Mouse (Mus musculus) T-helper 17 cell (primary cell): ENCODE measurements around the gene Acap3.

Source experiments
- in situ Hi-C, 2 experiments: fragments of 300-600 bp; cut with MboI, MseI; formaldehyde crosslinking; loops; 1 replicate in 1 of 2; 2 replicates in 1 of 2; pipeline ENCODE4 v1.15.1; 2025; ENCODE audit warnings: high pct_unique_total_duplicates in 2 of 2

Acap3 gene

GRCm38 (mm10) chr4:155886330-155886729, 5.3 kb upstream of the Acap3 start:
- in situ Hi-C loops = no loop called here

- in situ Hi-C loops = no loop called here
Measured at GRCm38 (mm10) chr4:155887674-155888073, 3.9 kb upstream of the Acap3 start.

- in situ Hi-C loops = no loop called here
Measured at GRCm38 (mm10) chr4:155888181-155888580, 3.4 kb upstream of the Acap3 start.

- in situ Hi-C loops = no loop called here
Measured at GRCm38 (mm10) chr4:155889316-155889715, 2.3 kb upstream of the Acap3 start.

GRCm38 (mm10) chr4:155891011-155891471, 581 bp upstream of the Acap3 start:
- in situ Hi-C loops = loop anchor here in 1 of 2 experiments (5.0 kb wide), 1 partner anchor 51 kb away; the partner anchor contains the start of gene Ube2j2

- in situ Hi-C loops = loop anchor here in 1 of 2 experiments (5.0 kb wide), 1 partner anchor 50 kb away; the partner anchor contains the start of gene Ube2j2
Measured at GRCm38 (mm10) chr4:155892017-155892416, 395 bp downstream of the Acap3 start.

GRCm38 (mm10) chr4:155892438-155893211, 1.0 kb downstream of the Acap3 start:
- in situ Hi-C loops = loop anchor here in 1 of 2 experiments (5.0 kb wide), 1 partner anchor 50 kb away; the partner anchor contains the start of gene Ube2j2

- in situ Hi-C loops = loop anchor here in 1 of 2 experiments (5.0 kb wide), 1 partner anchor 49 kb away; the partner anchor contains the start of gene Ube2j2
Measured at GRCm38 (mm10) chr4:155893212-155893690, 1.6 kb downstream of the Acap3 start.

- in situ Hi-C loops = loop anchor here in 1 of 2 experiments (5.0 kb wide), 1 partner anchor 48 kb away; the partner anchor contains the start of gene Ube2j2
Measured at GRCm38 (mm10) chr4:155894311-155894881, 2.8 kb downstream of the Acap3 start.

GRCm38 (mm10) chr4:155895216-155895615, 3.6 kb downstream of the Acap3 start:
- in situ Hi-C loops = no loop called here

GRCm38 (mm10) chr4:155895826-155896225, 4.2 kb downstream of the Acap3 start:
- in situ Hi-C loops = no loop called here

- in situ Hi-C loops = no loop called here
Measured at GRCm38 (mm10) chr4:155896461-155896860, 4.8 kb downstream of the Acap3 start.

- in situ Hi-C loops = no loop called here
Measured at GRCm38 (mm10) chr4:155898318-155898717, 6.7 kb downstream of the Acap3 start.

GRCm38 (mm10) chr4:155899355-155899754, 7.7 kb downstream of the Acap3 start:
- in situ Hi-C loops = no loop called here

GRCm38 (mm10) chr4:155901205-155901604, 9.6 kb downstream of the Acap3 start:
- in situ Hi-C loops = no loop called here

GRCm38 (mm10) chr4:155903246-155903645, 11.6 kb downstream of the Acap3 start:
- in situ Hi-C loops = no loop called here

- in situ Hi-C loops = loop anchor here in 1 of 2 experiments (5.0 kb wide), 1 partner anchor 68 kb away; no protein-coding TSS in a partner anchor
Measured at GRCm38 (mm10) chr4:155904318-155905102, 12.9 kb downstream of the Acap3 start.

- in situ Hi-C loops = loop anchor here in 1 of 2 experiments (5.0 kb wide), 1 partner anchor 67 kb away; no protein-coding TSS in a partner anchor
Measured at GRCm38 (mm10) chr4:155905634-155906033, 14.0 kb downstream of the Acap3 start.

- in situ Hi-C loops = loop anchor here in 1 of 2 experiments (5.0 kb wide), 1 partner anchor 66 kb away; no protein-coding TSS in a partner anchor
Measured at GRCm38 (mm10) chr4:155906125-155906524, 14.5 kb downstream of the Acap3 start.

- in situ Hi-C loops = loop anchor here in 1 of 2 experiments (5.0 kb wide), 1 partner anchor 65 kb away; no protein-coding TSS in a partner anchor
Measured at GRCm38 (mm10) chr4:155907003-155907402, 15.4 kb downstream of the Acap3 start.

- in situ Hi-C loops = loop anchor here in 1 of 2 experiments (5.0 kb wide), 1 partner anchor 64 kb away; no protein-coding TSS in a partner anchor
Measured at GRCm38 (mm10) chr4:155908281-155908680, 16.7 kb downstream of the Acap3 start.
